Mouse (Mus musculus) heart, postnatal 0 days (tissue): ENCODE data around the gene Orm2.

Experiments used
- CTCF ChIP-seq: IDR thresholded peaks from 2 replicates; pipeline ENCODE4 v1.5.1; 2016; ENCODE audit warnings: antibody characterized with exemption, control low read depth, low read depth
- EP300 ChIP-seq: IDR thresholded peaks from 2 replicates; pipeline ENCODE4 v1.6.1; 2016; ENCODE audit warnings: antibody characterized with exemption, low read depth

DNA sequence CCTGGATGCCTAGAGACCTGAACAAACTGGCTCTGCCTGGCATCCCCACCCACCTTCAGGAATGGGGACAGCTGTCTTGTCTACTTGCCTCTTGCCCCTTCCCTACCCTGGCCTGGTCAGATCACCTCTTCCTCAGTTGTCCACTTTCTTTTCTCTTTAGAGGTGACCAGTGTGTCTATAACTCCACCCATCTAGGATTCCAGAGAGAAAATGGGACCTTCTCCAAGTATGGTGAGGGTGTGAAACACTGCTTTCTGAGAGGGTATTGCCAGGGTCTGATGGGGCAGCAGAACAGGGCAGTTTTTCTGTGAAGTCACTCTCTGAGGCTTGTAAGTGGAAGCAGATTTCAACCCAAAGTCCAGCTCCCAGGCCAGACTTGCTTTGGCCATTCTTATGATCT is 17.0 kb upstream of the Orm2 start:
- no peak for TF ChIP-seq CTCF
- no peak for TF ChIP-seq EP300
